Mouse (Mus musculus): Measurements from ENCODE around the gene Ppat. TPM values are rescaled to one million over a fixed set of nuclear protein-coding genes. Genes with fewer than 3 reads are reported as not detected.

Ppat gene
- total and polyA plus RNA-seq, 3 experiments: 103 to 180 (median 110) TPM

DNA sequence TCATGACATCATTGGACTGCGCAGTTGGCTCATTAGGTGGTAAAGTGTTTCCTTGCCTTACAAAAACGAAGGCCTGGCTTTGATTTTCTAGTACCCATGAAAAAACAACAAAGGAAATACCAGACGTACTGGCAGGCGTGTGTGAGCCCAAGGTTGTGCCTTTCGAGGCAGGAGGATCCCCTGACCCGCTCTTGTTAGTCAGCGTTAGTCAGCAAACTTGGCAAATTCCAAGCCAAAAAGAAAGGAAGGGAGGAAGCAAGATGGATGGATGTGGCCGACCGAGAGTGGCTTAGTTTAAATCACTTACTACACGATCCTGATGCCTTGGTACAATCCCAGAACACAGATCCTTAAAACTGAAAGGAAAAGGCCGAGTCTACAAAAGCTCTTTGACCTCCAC, 11.2 kb upstream of the Ppat start:
- H3K79me2 ChIP-seq (ENCODE audit: control insufficient read depth, insufficient read depth, low read length, poor library complexity): peaks cover 2% of the 10 kb centered on the region
- H3K9me3 ChIP-seq (replicated peaks; ENCODE audit: insufficient read depth, low read length): no peaks in the 10 kb centered on the region
- no peaks in the 10 kb centered on the region for H3K4me1 ChIP-seq (ENCODE audit: control insufficient read depth in 1 of 2, insufficient read depth in 2 of 2, low read length in 2 of 2)
- H3K9ac ChIP-seq (ENCODE audit: control insufficient read depth, low read depth, low read length, poor library complexity, severe bottlenecking): no peak overlapping the region
- no peak for DNase-seq (ENCODE audit: low read depth, low spot score)
- H3K4me3 ChIP-seq (ENCODE audit: control insufficient read depth in 1 of 2, insufficient read depth in 1 of 2, low read depth in 2 of 2, low read length in 2 of 2): no peak overlapping the region
- no peak overlapping the region for H3K27ac ChIP-seq (ENCODE audit: control insufficient read depth, low read depth, low read length)
- H3K27me3 ChIP-seq (ENCODE audit: control insufficient read depth in 1 of 2, insufficient read depth in 2 of 2, low read length in 2 of 2): no peaks in the 10 kb centered on the region
- no peak for TF ChIP-seq ZNF384 (IDR thresholded peaks at IDR 0.05; ENCODE audit: low read depth, low read length)
- TF ChIP-seq CTCF (IDR thresholded peaks at IDR 0.05 in 2 of 3, conservative IDR thresholded peaks at IDR 0.05 in 1 of 3; ENCODE audit: control insufficient read depth in 1 of 3, insufficient read depth in 1 of 3, low read depth in 2 of 3, low read length in 3 of 3, poor library complexity in 1 of 3, severe bottlenecking in 1 of 3): no peak
- TF ChIP-seq E2F4 (IDR thresholded peaks at IDR 0.05; ENCODE audit: borderline replicate concordance, low read depth, low read length): no peak
- H3K36me3 ChIP-seq (ENCODE audit: control insufficient read depth in 1 of 2, insufficient read depth in 2 of 2, low read length in 2 of 2): peaks cover 2 to 34% of the 10 kb centered on the region in 2 experiments; a peak in 2 of 4 replicates

DNA sequence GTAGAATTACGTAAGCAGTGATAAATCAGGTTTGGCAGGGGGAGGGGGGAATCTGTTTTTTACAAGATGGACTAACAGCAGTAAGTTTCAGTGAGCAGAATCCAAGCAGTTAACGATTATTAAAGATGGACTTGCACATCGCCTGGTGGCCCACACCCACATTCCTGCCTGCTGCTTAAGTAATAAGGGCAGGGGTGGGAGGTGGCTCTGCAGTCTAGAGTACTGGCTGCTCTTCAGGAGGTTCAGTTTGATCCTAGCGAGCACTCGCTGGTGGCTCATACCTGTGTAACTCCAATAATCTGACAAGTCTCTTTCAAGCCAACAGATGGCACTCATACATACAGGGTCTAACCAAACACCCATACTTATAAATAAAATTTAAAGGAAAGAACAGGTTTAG, 8.2 kb upstream of the Ppat start:
- no peak overlapping the region for H3K4me3 ChIP-seq (ENCODE audit: control insufficient read depth in 1 of 2, insufficient read depth in 1 of 2, low read depth in 2 of 2, low read length in 2 of 2)
- TF ChIP-seq CTCF (IDR thresholded peaks at IDR 0.05 in 2 of 3, conservative IDR thresholded peaks at IDR 0.05 in 1 of 3; ENCODE audit: control insufficient read depth in 1 of 3, insufficient read depth in 1 of 3, low read depth in 2 of 3, low read length in 3 of 3, poor library complexity in 1 of 3, severe bottlenecking in 1 of 3): peak in 1 of 3 experiments; percentile 1; a peak in 1 of 6 replicates
- no peak for TF ChIP-seq ETS1 (IDR thresholded peaks at IDR 0.05; ENCODE audit: low read depth, low read length)

GRCm38 (mm10) chr5:76957954-76958353, 6.6 kb upstream of the Ppat start:
- Histone ChIP-seq H3K4me3 (ENCODE audit: control insufficient read depth in 1 of 2, insufficient read depth in 1 of 2, low read depth in 2 of 2, low read length in 2 of 2) (no peak overlapping the region), H3K79me2 (ENCODE audit: control insufficient read depth, insufficient read depth, low read length, poor library complexity) (peaks cover 17% of the 10 kb centered on the region), H3K4me1 (ENCODE audit: control insufficient read depth in 1 of 2, insufficient read depth in 2 of 2, low read length in 2 of 2) (peaks cover 11 to 16% of the 10 kb centered on the region in 2 experiments), H3K36me3 (ENCODE audit: control insufficient read depth in 1 of 2, insufficient read depth in 2 of 2, low read length in 2 of 2) (peaks cover 30% of the 10 kb centered on the region in 2 experiments), H3K27ac (ENCODE audit: control insufficient read depth, low read depth, low read length) (no peak overlapping the region), H3K27me3 (ENCODE audit: control insufficient read depth in 1 of 2, insufficient read depth in 2 of 2, low read length in 2 of 2) (no peaks in the 10 kb centered on the region), H3K9ac (ENCODE audit: control insufficient read depth, low read depth, low read length, poor library complexity, severe bottlenecking) (no peak overlapping the region), H3K9me3 (replicated peaks; ENCODE audit: insufficient read depth, low read length) (no peaks in the 10 kb centered on the region)
- DNase-seq (ENCODE audit: low read depth, low spot score): peak; percentile 60
- TF ChIP-seq CTCF (IDR thresholded peaks at IDR 0.05 in 2 of 3, conservative IDR thresholded peaks at IDR 0.05 in 1 of 3; ENCODE audit: control insufficient read depth in 1 of 3, insufficient read depth in 1 of 3, low read depth in 2 of 3, low read length in 3 of 3, poor library complexity in 1 of 3, severe bottlenecking in 1 of 3) (peak in 2 of 3 experiments; percentile 10 to 40; a peak in 2 of 6 replicates), ELF1 (IDR thresholded peaks at IDR 0.05; ENCODE audit: low read depth, low read length) (no peak)

More for the DNA sequence above, 8.2 kb upstream of the Ppat start:
- Histone ChIP-seq H3K9me3 (replicated peaks; ENCODE audit: insufficient read depth, low read length) (no peaks in the 10 kb centered on the region), H3K36me3 (ENCODE audit: control insufficient read depth in 1 of 2, insufficient read depth in 2 of 2, low read length in 2 of 2) (peaks cover 18 to 37% of the 10 kb centered on the region in 2 experiments), H3K27me3 (ENCODE audit: control insufficient read depth in 1 of 2, insufficient read depth in 2 of 2, low read length in 2 of 2) (no peaks in the 10 kb centered on the region), H3K9ac (ENCODE audit: control insufficient read depth, low read depth, low read length, poor library complexity, severe bottlenecking) (no peak overlapping the region), H3K79me2 (ENCODE audit: control insufficient read depth, insufficient read depth, low read length, poor library complexity) (peaks cover 11% of the 10 kb centered on the region), H3K27ac (ENCODE audit: control insufficient read depth, low read depth, low read length) (no peak overlapping the region), H3K4me1 (ENCODE audit: control insufficient read depth in 1 of 2, insufficient read depth in 2 of 2, low read length in 2 of 2) (peaks cover 3% of the 10 kb centered on the region in 2 experiments)
- no peak for DNase-seq (ENCODE audit: low read depth, low spot score)

DNA sequence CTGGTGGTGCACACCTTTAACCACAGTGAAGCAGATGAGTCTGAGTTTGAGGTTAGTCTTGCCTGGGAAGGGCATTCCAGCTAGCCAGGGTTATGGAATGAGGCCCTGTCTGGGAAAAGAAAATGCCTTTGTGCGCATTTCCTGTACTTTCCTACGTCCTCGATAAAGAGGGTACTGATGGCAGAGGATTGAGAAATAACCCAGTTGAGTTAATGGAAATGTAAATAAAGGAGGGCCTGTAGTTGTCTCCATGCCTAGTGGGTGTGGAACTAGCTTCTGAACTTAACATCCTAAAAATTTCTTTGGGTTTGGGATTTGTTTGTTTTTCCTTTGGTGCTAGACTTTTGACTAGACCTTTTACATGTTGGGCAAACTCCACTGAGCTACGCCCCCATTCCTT, 4.1 kb upstream of the Ppat start:
- Histone ChIP-seq H3K79me2 (ENCODE audit: control insufficient read depth, insufficient read depth, low read length, poor library complexity) (peaks cover 37% of the 10 kb centered on the region), H3K9ac (ENCODE audit: control insufficient read depth, low read depth, low read length, poor library complexity, severe bottlenecking) (no peak overlapping the region), H3K27me3 (ENCODE audit: control insufficient read depth in 1 of 2, insufficient read depth in 2 of 2, low read length in 2 of 2) (no peaks in the 10 kb centered on the region), H3K4me3 (ENCODE audit: control insufficient read depth in 1 of 2, insufficient read depth in 1 of 2, low read depth in 2 of 2, low read length in 2 of 2) (no peak overlapping the region), H3K27ac (ENCODE audit: control insufficient read depth, low read depth, low read length) (no peak overlapping the region), H3K9me3 (replicated peaks; ENCODE audit: insufficient read depth, low read length) (no peaks in the 10 kb centered on the region), H3K4me1 (ENCODE audit: control insufficient read depth in 1 of 2, insufficient read depth in 2 of 2, low read length in 2 of 2) (peaks cover 13 to 16% of the 10 kb centered on the region in 2 experiments), H3K36me3 (ENCODE audit: control insufficient read depth in 1 of 2, insufficient read depth in 2 of 2, low read length in 2 of 2) (peaks cover 22 to 36% of the 10 kb centered on the region in 2 experiments)
- TF ChIP-seq MXI1 (IDR thresholded peaks at IDR 0.05; ENCODE audit: low read depth, low read length): no peak
- TF ChIP-seq NRF1 (IDR thresholded peaks at IDR 0.05; ENCODE audit: insufficient read depth, low read depth, low read length, poor library complexity, severe bottlenecking): no peak
- TF ChIP-seq EP300 (IDR thresholded peaks at IDR 0.05; ENCODE audit: low read depth in 1 of 2, low read length in 2 of 2): no peak
- no peak for TF ChIP-seq ZMIZ1 (IDR thresholded peaks at IDR 0.05; ENCODE audit: low read depth, low read length)
- no peak for TF ChIP-seq SIN3A (IDR thresholded peaks at IDR 0.05; ENCODE audit: low read length)
- no peak for TF ChIP-seq GABPA (IDR thresholded peaks at IDR 0.05; ENCODE audit: low read depth, low read length)
- no peak for TF ChIP-seq MAZ (IDR thresholded peaks at IDR 0.05; ENCODE audit: low read depth, low read length)
- no peak for TF ChIP-seq JUND (IDR thresholded peaks at IDR 0.05; ENCODE audit: low read depth, low read length)
- TF ChIP-seq CHD2 (IDR thresholded peaks at IDR 0.05; ENCODE audit: low read length): no peak
- no peak for TF ChIP-seq ZNF384 (IDR thresholded peaks at IDR 0.05; ENCODE audit: low read depth, low read length)
- no peak for TF ChIP-seq RAD21 (IDR thresholded peaks at IDR 0.05; ENCODE audit: low read depth, low read length)
- TF ChIP-seq TCF12 (IDR thresholded peaks at IDR 0.05; ENCODE audit: low read depth, low read length): no peak
- TF ChIP-seq POLR2A (IDR thresholded peaks at IDR 0.05; ENCODE audit: control insufficient read depth in 1 of 2, insufficient read depth in 1 of 2, low read depth in 1 of 2, low read length in 2 of 2, poor library complexity in 1 of 2): no peak
- no peak for TF ChIP-seq MYB (IDR thresholded peaks at IDR 0.05; ENCODE audit: low read depth, low read length)
- no peak for DNase-seq (ENCODE audit: low read depth, low spot score)
